Mouse (Mus musculus) brain, embryonic 14.5 days (tissue): ENCODE data around the gene Afap1. TPM values are rescaled to one million over a fixed set of nuclear protein-coding genes. Genes with fewer than 3 reads are reported as not detected.
A peak's percentile ranks its signal among the peaks of the same experiment; 100 is the strongest.

ENCODE experiments used
- DNase-seq: peaks from one replicate; pipeline ENCODE4 v3.0.0-alpha.2; 2011; ENCODE audit warnings: low read depth
- CTCF ChIP-seq: fragments of 200-500 bp; IDR thresholded peaks from 2 replicates; pipeline ENCODE4 v1.5.1; 2012; ENCODE audit warnings: inconsistent platforms, mild to moderate bottlenecking, moderate library complexity, borderline replicate concordance; ENCODE audit not compliant: insufficient read depth, insufficient read length; ENCODE audit errors: extremely low read depth
- POLR2A ChIP-seq: fragments of 200-500 bp; IDR thresholded peaks from 2 replicates; pipeline ENCODE4 v1.6.1; 2012; ENCODE audit warnings: mild to moderate bottlenecking, inconsistent platforms, borderline replicate concordance; ENCODE audit not compliant: poor library complexity, insufficient read depth, insufficient read length, severe bottlenecking; ENCODE audit errors: extremely low read depth
- polyA plus RNA-seq: library from polyadenylated mRNA; depleted of rRNA; stranded (reverse); fragments of >200 nt; gene quantifications from 2 replicates; pipeline ENCODE4 v1.2.3, GENCODE M21; 2012; rRNA removed

Afap1 gene
- polyA plus RNA-seq, 1 experiment: 97.5 TPM

DNA sequence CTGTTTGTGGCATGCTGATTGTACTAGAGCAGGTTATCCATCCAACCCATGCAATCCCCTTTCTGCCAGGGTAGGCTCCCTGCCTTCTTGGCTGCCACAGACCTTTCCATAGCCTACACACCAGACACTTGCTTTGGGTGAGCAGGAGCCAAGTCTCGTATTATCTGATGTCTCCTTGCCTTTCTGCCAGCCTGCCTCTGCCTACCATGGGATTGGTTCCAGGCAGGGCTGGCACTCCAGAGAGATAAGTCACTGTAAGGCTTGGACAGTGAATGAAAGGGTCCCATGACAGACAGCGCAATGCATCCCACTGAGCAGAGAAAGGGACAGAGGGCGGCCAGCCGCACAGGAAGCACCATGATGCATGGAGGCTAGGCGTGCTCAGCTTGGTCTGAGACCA lies 146.5 kb downstream of the Afap1 start:
- TF ChIP-seq POLR2A (no peak), CTCF (no peak)
- DNase-seq: peak; percentile 9

DNA sequence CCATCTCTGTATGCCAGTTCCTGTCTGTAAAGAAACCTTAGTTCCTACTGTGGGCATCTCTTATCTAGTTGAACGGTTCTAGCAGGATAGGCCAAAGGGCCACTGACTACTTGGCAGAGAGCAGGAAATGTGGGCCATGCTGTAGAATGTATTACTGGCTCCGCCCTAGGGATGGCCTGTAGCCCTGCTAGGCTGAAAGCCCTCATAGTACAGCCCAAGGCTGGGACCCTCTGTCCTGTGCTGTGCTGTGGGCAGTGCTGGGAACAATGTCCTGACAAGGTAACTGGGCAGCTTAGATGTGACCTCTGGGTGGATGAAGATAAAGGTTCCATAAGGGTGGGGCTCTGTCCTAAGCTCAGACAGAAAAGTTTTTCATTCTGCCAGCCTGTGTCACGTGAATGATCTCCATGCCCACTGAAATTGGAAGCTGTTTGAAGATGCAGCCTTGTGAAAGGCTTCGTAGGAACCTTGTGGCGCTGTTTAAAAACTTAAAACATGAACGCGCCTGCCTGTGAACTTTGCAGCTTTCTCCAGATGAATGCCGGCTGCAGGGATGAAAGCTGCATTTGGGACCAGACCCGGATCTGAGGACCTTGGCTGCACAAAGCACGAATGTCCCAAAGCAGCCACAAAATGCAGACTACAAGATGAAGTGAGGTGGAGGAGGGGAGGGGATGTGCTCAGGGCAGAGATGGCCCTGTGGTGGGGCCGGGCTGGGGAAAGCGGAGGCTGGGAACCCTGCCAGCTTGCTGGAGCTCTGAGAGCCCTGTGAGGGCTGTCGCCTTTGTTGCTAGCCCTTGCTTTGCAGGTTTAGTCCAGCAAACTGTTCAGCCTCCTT lies 147.5 kb downstream of the Afap1 start:
- DNase-seq: peak; percentile 94
- TF ChIP-seq CTCF: no peak
- TF ChIP-seq POLR2A: no peak

DNA sequence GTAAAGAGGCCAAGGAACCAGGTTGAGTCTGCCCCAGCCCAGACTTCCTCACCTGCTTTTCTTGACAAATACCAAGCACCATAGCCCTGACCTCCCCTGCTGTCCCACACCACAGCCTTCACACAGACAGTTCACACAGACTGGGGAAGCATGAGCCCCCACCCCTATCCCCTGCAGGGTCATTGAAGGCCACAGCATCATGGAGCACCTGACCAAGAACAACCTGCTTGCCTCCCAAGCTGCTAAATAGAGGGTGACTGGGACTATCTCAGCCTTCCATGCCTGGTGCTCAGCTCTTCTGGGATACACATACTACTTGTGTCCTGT lies 148.1 kb downstream of the Afap1 start:
- TF ChIP-seq POLR2A (no peak), CTCF (no peak)
- DNase-seq: no peak

DNA sequence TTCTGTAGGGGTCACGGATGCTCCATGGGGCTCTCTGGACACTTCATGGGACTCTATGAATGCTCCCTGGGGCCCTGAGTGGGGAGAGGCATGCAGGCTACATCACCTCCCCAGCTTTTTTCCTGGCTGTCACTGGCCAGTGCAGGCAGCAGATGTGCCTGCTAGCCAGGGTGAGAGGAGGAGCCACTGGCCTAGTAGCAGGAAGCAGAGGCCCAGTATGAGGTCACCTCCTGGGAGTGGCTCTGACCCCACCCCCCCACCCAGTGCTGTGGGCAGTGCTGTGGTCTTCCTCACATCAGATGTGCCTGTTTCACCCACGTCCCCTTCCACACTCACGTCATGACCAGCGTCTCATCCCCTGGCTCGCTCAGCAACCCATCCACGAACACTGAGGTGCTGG lies 148.6 kb downstream of the Afap1 start:
- TF ChIP-seq CTCF (no peak), POLR2A (no peak)
- no peak for DNase-seq

DNA sequence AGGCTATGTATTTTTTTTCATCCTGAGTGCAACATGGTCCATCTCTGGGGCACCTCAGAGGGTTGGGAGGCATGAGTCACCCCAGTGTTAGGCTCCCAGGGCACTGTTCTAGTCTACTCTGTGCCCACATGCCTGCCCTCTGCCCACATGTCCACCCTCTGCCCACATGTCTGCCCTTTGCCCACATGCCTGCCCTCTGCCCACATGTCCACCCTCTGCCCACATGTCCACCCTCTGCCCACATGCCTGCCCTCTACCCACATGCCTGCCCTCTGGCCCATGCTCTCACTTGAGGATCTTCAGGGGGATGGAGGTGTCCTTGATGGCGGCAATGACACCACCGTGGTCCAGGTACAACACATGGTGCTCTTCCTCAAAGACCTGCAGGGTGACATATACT lies 150.0 kb downstream of the Afap1 start:
- DNase-seq: no peak
- no peak for TF ChIP-seq POLR2A
- no peak for TF ChIP-seq CTCF

Other genes with a start within 250 kb of the Afap1 start
- gene Htra3, start 213.5 kb upstream of the Afap1 start, polyA plus RNA-seq: 8.1 and 14.8 TPM in 2 replicates
- gene Sh3tc1, start 153.3 kb upstream of the Afap1 start, polyA plus RNA-seq: 1.2 and 1.8 TPM in 2 replicates
- gene Ablim2, start 135.4 kb upstream of the Afap1 start, polyA plus RNA-seq: 10.7 and 19.6 TPM in 2 replicates